Mouse (Mus musculus) forebrain, embryonic 11.5 days (tissue): ENCODE measurements at regions not wholly inside any gene's neighbourhood (a gene's known extent, or its start where the extent isn't known, plus 50 kb on each side); places are given as distances from the start of the nearest gene placed in this dataset.

Experiments
- ATAC-seq: fragments of 200-750 bp; cut with Nextera tagmentation; replicated peaks from 2 replicates; pipeline ENCODE4 v1.8.0; 2017; ENCODE audit warnings: moderate TSS enrichment; ENCODE audit not compliant: low FRiP score
- DNase-seq: peaks from one replicate; pipeline ENCODE4 v3.0.0-alpha.2; 2017; ENCODE audit warnings: low spot score
- H3K27ac ChIP-seq: fragments of 300-500 bp; sonication (generic); 2 replicates; pipeline ENCODE4 v1.5.1; 2014; ENCODE audit warnings: low read depth, low read length
- H3K27me3 ChIP-seq: fragments of 300-500 bp; sonication (generic); 2 replicates; pipeline ENCODE4 v1.6.1; 2014; ENCODE audit warnings: mild to moderate bottlenecking, low read length, mixed read lengths; ENCODE audit not compliant: control insufficient read depth, insufficient read depth
- H3K36me3 ChIP-seq: fragments of 300-500 bp; sonication (generic); 2 replicates; pipeline ENCODE4 v1.6.1; 2014; ENCODE audit warnings: mild to moderate bottlenecking, low read length, moderate library complexity, mixed read lengths; ENCODE audit not compliant: control insufficient read depth, insufficient read depth
- H3K4me1 ChIP-seq: fragments of 300-500 bp; sonication (generic); replicated peaks from 2 replicates; pipeline ENCODE4 v1.6.1; 2014; ENCODE audit warnings: low read length, mixed read lengths; ENCODE audit not compliant: control insufficient read depth, insufficient read depth
- H3K4me2 ChIP-seq: fragments of 300-500 bp; sonication (generic); 2 replicates; pipeline ENCODE4 v1.6.1; 2014; ENCODE audit warnings: low read depth, mild to moderate bottlenecking, low read length, moderate library complexity, mixed read lengths; ENCODE audit not compliant: severe bottlenecking
- H3K4me3 ChIP-seq: fragments of 300-500 bp; sonication (generic); 2 replicates; pipeline ENCODE4 v1.5.1; 2014; ENCODE audit warnings: low read depth, low read length
- H3K9ac ChIP-seq: fragments of 300-500 bp; sonication (generic); 2 replicates; pipeline ENCODE4 v1.6.1; 2014; ENCODE audit warnings: low read length
- H3K9me3 ChIP-seq: fragments of 300-500 bp; sonication (generic); 2 replicates; pipeline ENCODE4 v1.6.1; 2016; ENCODE audit warnings: low read length, mixed read lengths; ENCODE audit not compliant: control insufficient read depth
- WGBS: fragments of 180-500 bp; shearing (Covaris S2); extraction: QIAGEN DNeasy Blood & Tissue Kit; methylation state at CpG from one replicate; pipeline ENCODE4 v1.1.7; 2014; 5-methylcytosine and 5-hydroxymethylcytosine counted together

- H3K4me3 ChIP-seq: no peak overlapping the region
- no peaks in the 10 kb centered on the region for H3K36me3 ChIP-seq
- 91% methylated on average over 2 of the region's 2 CpGs for WGBS
- no peak overlapping the region for H3K27ac ChIP-seq
- H3K4me2 ChIP-seq: no peak overlapping the region
- no peaks in the 10 kb centered on the region for H3K27me3 ChIP-seq
- no peak for ATAC-seq
- no peaks in the 10 kb centered on the region for H3K9me3 ChIP-seq
- no peak overlapping the region for H3K9ac ChIP-seq
- H3K4me1 ChIP-seq: no peaks in the 10 kb centered on the region
- DNase-seq: no peak
Measured at GRCm38 (mm10) chr12:71416968-71417367, 107.3 kb downstream of the Dact1 start.

- Histone ChIP-seq H3K4me1 (no peaks in the 10 kb centered on the region), H3K9ac (no peak overlapping the region), H3K27me3 (no peaks in the 10 kb centered on the region), H3K9me3 (no peaks in the 10 kb centered on the region), H3K4me3 (no peak overlapping the region), H3K36me3 (no peaks in the 10 kb centered on the region), H3K27ac (no peak overlapping the region), H3K4me2 (no peak overlapping the region)
- ATAC-seq (no peak), DNase-seq (no peak)
- 75% methylated on average over 7 of the region's 7 CpGs for WGBS
Measured at GRCm38 (mm10) chr12:71418186-71418585, 108.5 kb downstream of the Dact1 start.

- no peak overlapping the region for H3K27ac ChIP-seq
- no peak for ATAC-seq
Measured at GRCm38 (mm10) chr12:71419161-71419560, 109.5 kb downstream of the Dact1 start.

GRCm38 (mm10) chr12:71426023-71426719 lies 116.5 kb downstream of the Dact1 start:
- H3K4me3 ChIP-seq: no peak overlapping the region
- H3K27me3 ChIP-seq: no peaks in the 10 kb centered on the region
- no peak for ATAC-seq
- no peak for DNase-seq
- no peaks in the 10 kb centered on the region for H3K36me3 ChIP-seq
- no peak overlapping the region for H3K4me2 ChIP-seq
- WGBS: 26% methylated on average over 10 of the region's 10 CpGs
- no peak overlapping the region for H3K9ac ChIP-seq
- H3K4me1 ChIP-seq: 0 out of 2 replicates have a peak, but pooled peaks cover 2% of the 10 kb centered on the region
- H3K27ac ChIP-seq: no peak overlapping the region
- H3K9me3 ChIP-seq: no peaks in the 10 kb centered on the region

More at GRCm38 (mm10) chr12:71419161-71419560, 109.5 kb downstream of the Dact1 start:
- Histone ChIP-seq H3K9me3 (no peaks in the 10 kb centered on the region), H3K4me2 (no peak overlapping the region), H3K36me3 (no peaks in the 10 kb centered on the region), H3K4me3 (no peak overlapping the region), H3K9ac (no peak overlapping the region), H3K27me3 (no peaks in the 10 kb centered on the region), H3K4me1 (no peaks in the 10 kb centered on the region)
- DNase-seq: no peak
- WGBS: 91% methylated on average over 4 of the region's 4 CpGs

GRCm38 (mm10) chr12:71427974-71428373 lies 118.3 kb downstream of the Dact1 start:
- WGBS: 91% methylated on average over 2 of the region's 2 CpGs
- 0 out of 2 replicates have a peak, but pooled peaks cover 2% of the 10 kb centered on the region for H3K4me1 ChIP-seq
- ATAC-seq: no peak
- H3K36me3 ChIP-seq: no peaks in the 10 kb centered on the region
- no peak overlapping the region for H3K27ac ChIP-seq
- no peaks in the 10 kb centered on the region for H3K27me3 ChIP-seq
- H3K4me3 ChIP-seq: no peak overlapping the region
- no peak overlapping the region for H3K9ac ChIP-seq
- no peak for DNase-seq
- H3K4me2 ChIP-seq: no peak overlapping the region
- H3K9me3 ChIP-seq: no peaks in the 10 kb centered on the region

- H3K36me3 ChIP-seq: no peaks in the 10 kb centered on the region
- H3K27me3 ChIP-seq: no peaks in the 10 kb centered on the region
- DNase-seq (peak; percentile 67), ATAC-seq (peak; percentile 72; the same call in 1 of the 2 replicates)
- H3K27ac ChIP-seq: no peak overlapping the region
- no peak overlapping the region for H3K4me2 ChIP-seq
- 0 out of 2 replicates have a peak, but pooled peaks cover 4% of the 10 kb centered on the region for H3K4me1 ChIP-seq
- H3K9me3 ChIP-seq: no peaks in the 10 kb centered on the region
- no peak overlapping the region for H3K4me3 ChIP-seq
- H3K9ac ChIP-seq: no peak overlapping the region
- 29% methylated on average over 13 of the region's 13 CpGs for WGBS
Measured at GRCm38 (mm10) chr12:71429561-71430200, 120.0 kb downstream of the Dact1 start.

GRCm38 (mm10) chr12:71430331-71430730 lies 120.6 kb downstream of the Dact1 start:
- no peaks in the 10 kb centered on the region for H3K9me3 ChIP-seq

GRCm38 (mm10) chr12:71431116-71431515 lies 121.4 kb downstream of the Dact1 start:
- Histone ChIP-seq H3K27ac (no peak overlapping the region), H3K4me1 (0 out of 2 replicates have a peak, but pooled peaks cover 4% of the 10 kb centered on the region), H3K9me3 (no peaks in the 10 kb centered on the region), H3K9ac (no peak overlapping the region), H3K27me3 (no peaks in the 10 kb centered on the region), H3K4me2 (no peak overlapping the region), H3K4me3 (no peak overlapping the region), H3K36me3 (no peaks in the 10 kb centered on the region)
- ATAC-seq (no peak), DNase-seq (no peak)
- WGBS: 79% methylated on average over 8 of the region's 8 CpGs

More at GRCm38 (mm10) chr12:71430331-71430730, 120.6 kb downstream of the Dact1 start:
- no peak overlapping the region for H3K4me2 ChIP-seq
- no peak overlapping the region for H3K9ac ChIP-seq
- no peak overlapping the region for H3K4me3 ChIP-seq
- DNase-seq (no peak), ATAC-seq (no peak)
- no peaks in the 10 kb centered on the region for H3K27me3 ChIP-seq
- H3K4me1 ChIP-seq: 0 out of 2 replicates have a peak, but pooled peaks cover 4% of the 10 kb centered on the region
- WGBS: 49% methylated on average over 11 of the region's 11 CpGs
- H3K27ac ChIP-seq: no peak overlapping the region
- H3K36me3 ChIP-seq: no peaks in the 10 kb centered on the region
